Mouse (Mus musculus) thymus, postnatal 4 days (tissue): ENCODE data around the gene Hacl1.

Experiments used
- DNase-seq: peaks from one replicate; pipeline ENCODE4 v3.0.0; 2021

Gene Hacl1

DNA sequence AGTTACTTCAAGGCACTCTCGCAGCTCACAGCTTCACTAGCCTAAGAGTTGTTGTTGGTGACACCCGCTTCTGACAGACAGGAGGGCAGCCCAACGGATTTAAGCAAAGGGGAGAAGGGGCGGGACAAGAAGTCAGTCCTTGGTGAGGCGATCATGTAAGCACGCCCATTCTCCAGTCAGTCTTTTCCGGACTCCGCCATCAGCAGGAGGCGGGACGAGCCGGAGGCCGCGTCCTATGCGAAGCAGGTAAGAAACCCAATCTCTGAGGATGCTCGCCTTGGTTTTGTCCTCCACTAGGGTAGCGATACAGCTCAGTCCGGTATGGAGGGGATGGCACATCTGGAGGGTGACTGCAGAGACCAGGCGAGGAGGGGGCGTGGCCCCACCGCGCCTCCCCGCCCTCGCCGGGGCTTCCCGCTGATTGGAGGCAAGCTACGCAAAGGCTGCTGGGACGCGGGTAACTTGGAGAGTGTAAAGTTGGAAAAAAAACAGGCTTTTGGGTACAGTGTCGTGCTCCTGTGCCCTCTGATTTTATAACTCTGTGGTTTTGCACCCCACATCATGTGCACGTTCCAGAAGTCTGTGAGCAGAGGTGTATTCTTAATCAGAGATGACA is at the start of gene Hacl1, which contains the start of gene Btd:
TSS of gene Hacl1 (minus strand) at position 397 of the 616 bp plus-strand sequence.
TSS of gene Btd (plus strand) at position 139 of the 616 bp plus-strand sequence.
- DNase-seq: peak; percentile 87

- no peak for DNase-seq
Measured at GRCm38 (mm10) chr14:31686231-31686630, 45.1 kb upstream of the Hacl1 start.

DNA sequence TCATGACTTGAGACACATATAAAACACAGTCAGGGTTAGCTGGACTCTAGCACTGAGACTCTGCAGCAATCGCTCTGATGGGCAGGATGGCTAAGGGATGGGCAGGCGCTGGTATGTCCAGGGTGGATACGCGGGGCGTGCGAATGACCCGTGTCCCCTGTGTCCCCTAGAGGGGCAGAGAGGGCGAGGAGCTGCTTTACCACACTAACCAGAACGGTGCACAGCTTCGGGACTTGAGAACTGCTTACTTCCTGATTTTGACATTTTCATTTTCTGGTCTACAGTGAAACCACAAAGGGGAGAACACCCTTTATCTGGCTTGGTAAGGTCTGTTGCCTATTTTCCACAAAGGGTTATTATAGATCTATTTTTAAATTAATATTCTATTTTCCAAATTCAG is 44.6 kb upstream of the Hacl1 start:
- DNase-seq: peak; percentile 52

DNA sequence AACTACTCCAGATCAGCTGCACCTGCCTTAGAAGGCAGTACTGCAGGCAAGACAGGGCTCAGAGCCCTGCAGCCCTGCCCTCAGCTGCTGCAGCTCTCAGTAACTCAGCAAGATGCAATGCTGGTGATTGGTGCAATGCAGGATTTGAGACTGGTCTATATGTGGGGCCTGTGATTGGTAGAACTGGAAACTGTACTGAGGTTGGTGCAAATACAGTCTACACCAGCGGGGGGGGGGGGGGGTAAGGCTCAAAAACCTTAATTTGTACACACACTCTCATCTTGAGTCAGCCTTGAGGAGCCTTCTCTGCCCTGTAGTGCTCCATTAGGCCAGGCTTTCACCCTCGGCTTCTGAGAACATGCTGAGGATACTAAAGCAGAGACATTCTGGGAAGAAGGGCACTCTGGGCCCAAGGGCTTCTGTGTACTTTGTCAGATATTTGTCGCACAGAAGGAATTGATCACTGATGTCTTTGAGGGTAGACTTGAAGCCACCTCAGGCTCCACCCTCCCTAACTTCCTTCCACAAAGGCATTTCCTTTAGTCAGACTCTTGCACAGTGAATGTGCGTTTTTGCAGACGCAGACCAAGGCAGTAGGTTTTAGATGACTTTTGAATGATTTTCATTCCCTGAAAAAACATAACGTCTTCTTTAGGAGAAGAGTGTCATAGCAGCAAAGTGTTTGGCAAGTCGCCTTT is 43.4 kb upstream of the Hacl1 start:
- DNase-seq: peak; percentile 29

- no peak for DNase-seq
Measured at GRCm38 (mm10) chr14:31683610-31684009, 42.5 kb upstream of the Hacl1 start.

DNA sequence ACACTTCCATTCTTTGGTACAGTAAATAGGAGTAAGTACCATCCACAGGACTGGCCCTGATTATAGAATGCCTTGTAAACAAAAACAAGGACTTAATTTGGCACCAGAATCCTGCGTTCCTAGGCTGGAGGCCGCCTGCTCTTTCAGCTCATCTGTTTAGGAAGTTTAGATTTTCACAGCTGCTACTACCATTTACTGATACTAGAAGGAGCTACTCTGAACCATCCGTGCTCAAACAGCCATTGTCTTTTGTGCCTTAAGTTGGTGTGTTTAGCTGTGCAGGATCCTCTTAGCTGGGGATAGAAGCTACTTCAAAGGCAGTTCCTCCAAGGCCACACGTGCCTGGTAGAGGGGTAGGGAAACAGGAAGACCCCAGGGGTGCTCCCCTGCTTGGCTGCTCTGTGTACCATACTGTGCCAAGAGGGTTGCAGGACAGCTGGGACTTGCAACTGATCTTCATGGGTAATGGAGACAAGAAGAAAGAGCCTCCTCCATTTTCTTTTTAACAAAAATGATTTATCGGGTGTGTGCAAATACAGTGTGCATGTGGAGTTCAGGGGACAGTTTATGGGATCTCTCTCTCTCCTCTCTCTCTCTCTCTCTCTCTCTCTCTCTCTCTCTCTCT is 41.0 kb upstream of the Hacl1 start:
- DNase-seq: peak; percentile 30

DNA sequence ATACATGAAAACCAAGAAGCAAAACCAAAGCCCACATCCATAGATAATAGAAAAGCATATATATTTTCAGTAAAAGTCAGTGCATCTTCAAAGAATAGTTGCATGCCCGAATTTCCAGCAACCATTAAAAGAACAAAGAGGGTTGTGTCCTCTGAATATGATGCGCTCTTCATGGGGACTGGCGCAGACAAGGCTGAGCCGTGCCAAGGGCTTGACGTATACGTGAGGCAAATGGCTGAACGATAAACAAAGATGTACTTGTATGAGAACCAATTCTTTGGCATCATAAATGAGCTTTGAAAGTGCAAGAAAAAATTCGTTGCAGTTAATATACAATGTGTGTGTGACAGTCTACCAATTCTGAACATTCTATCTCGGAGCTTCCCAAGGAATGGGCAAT is 40.2 kb upstream of the Hacl1 start:
- no peak for DNase-seq

- no peak for DNase-seq
Measured at GRCm38 (mm10) chr14:31680656-31681055, 39.6 kb upstream of the Hacl1 start.

DNA sequence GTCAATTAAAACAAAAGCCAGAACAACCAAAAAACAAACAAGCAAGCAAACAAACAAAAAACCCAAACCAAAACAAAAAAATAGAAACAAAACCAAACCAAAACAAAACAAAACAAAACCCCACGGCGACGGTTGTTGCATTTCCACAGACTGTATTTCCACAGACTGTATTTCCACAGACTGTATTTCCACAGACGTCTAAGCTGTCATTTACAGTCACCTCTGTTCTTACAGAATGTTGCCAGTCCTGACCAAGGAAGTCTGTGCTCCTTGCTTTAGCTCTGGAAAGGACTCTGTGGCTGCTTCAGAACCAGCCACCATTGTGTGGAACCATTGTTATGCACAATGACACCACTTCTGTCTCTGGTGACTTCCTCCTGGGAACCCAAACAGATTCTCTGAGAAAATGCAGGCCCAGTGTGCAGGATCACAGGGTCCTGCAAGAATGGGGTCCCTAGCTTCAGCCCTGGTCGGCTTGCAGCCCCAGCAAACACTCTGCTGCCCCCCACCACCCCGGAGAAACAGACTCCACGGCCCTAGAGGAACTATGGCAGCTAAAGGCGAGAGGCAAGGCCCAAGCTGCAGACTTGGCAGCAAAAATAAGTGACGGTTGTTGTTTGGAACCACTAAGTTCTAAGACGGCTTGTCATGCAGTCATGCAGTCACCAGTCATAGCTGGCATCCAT is 30.7 kb upstream of the Hacl1 start:
- no peak for DNase-seq

DNA sequence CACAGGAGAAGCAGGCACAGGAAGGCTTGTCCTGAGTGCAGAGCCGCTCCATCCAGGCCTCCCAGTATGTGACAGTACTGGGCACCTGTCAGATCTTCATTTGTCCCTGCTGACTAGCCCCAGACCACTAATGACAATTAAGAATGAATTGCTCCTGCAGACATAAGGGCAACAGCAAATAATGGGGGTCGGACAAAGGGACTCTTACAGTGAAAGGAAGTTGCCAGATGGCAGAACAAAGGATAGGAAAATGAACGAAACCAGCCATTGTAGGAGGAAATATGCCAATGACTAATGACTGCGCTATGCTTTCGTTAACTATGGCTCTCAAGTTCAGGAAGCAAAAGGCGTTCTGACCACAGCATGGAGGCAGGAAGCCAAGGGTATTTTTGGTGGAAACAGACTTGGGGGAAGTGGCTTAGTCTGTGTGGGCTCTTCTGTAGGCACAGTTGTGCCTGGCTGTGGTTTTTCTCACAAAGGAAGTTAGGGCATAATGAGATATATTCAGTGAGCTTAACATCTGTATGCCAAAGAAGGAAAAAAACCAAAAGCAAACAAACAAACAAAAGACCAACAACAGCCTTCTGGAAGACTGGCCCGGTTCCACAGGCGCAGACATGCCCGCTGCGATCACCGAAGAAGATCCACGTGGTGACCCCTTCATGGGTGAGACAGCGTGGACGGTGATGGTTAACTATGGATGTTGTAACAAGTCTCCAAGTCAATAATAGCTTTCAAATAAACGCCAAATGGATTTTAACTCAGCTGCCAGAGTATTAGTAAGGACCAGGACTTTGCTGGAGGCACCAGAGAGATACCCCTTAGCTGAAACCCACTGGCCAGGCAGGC is 28.8 kb upstream of the Hacl1 start:
- peak; percentile 51 for DNase-seq

- peak; percentile 63 for DNase-seq
Measured at GRCm38 (mm10) chr14:31669161-31669611, 28.1 kb upstream of the Hacl1 start.

- DNase-seq: no peak
Measured at GRCm38 (mm10) chr14:31668326-31668725, 27.2 kb upstream of the Hacl1 start.

DNA sequence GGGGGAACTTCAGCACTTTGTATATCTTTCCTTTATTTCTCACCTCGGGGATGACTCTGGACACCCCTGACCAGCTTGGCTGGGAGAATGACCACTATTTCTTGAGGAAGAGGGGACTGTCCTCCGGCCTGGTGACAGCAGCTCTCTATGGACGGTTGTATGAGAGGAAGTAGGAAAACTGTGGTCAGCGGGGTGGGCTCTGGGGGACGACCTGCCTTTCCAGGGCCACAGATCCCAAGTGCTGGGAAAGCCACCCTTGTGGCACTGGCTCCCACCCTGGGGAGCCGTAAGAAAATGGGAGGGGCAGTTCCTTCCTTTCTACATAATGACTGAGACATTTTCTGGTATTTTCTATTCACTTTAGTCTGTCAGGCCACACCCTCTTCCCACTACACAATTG is 26.7 kb upstream of the Hacl1 start:
- no peak for DNase-seq

GRCm38 (mm10) chr14:31666931-31667705 is 26.0 kb upstream of the Hacl1 start:
- no peak for DNase-seq

DNA sequence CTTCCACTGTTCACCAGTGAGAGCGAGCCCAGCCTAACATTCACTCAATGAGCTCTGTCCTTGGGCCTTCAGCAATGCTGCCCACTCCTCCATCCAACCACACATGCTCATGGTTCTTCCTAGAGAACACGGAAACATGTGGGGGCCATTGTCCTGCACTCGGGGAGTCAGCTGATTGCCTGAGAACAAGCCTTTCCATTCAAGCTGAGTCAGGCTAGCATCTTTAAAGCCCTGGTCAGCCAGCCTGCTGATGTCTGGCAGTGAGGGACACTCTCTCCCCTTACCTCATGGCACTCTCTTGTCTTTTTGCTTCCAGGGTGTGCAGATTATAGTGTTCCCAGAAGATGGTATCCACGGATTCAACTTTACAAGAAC is 24.5 kb upstream of the Hacl1 start:
- no peak for DNase-seq

DNA sequence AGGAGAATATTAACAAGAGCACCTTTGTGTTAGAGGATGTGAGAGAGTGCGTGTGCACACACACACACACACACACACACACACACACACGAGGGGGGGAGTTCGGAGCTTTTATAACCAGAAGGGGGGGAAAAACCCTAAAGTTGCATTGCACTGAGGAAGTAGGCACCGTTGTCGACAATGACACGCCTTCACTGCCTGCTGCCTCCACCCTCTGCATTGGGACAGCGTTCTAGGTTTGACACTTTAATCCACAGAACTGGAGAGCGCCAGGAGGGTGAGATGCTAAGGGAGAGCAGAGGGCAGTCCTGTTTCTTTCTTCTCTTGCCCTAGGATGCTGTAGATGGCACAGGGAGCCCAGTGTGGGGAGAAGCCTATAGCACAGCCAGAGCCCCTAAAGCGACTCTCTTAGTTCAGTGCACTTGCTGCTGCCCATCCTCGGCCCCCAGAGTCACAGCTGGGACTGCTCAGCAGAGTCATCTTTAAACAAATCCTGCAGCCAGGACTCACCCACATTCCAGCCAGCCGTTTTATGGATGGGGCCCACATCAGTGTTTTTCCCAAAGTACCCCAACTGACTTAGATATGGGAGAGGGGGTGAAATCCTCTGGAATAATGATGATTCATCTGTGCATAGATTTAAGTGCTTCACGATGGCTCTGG is 23.9 kb upstream of the Hacl1 start:
- peak; percentile 53 for DNase-seq

GRCm38 (mm10) chr14:31664100-31664902 is 23.2 kb upstream of the Hacl1 start:
- no peak for DNase-seq

DNA sequence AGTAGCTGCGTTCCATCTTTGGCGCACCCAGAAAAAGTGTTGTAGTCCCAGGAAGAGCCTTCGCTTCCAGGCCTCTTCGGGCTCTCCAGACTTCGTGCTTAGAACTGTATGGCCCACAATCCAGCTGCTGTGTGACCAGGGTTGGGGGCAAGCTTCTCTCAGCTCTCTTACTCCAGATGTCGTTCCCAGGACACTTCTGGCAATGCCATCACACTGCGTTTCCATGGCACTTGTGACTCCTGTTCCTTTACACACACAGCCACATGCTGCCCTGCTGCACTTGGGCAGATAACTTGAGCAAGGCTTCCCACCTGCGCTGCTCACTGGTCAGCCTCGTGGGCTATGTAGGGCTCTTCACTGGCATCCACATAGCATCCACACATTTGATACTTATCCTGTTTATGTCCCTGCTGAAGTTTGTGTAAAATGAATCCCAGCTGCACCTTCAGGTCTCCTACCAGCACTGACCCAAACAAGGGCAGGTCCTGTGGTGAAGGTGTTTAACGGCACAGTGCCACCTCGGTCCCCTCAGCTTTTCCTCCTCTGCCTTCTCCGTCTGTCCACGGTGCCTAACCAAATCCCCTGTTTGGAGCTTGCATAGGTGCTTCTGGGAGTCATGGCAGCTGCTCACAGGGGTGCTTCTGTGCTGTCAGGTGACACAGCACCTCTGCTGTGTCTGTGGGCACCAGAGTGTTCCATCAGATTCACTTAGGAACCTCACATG is 22.5 kb upstream of the Hacl1 start:
- no peak for DNase-seq

DNA sequence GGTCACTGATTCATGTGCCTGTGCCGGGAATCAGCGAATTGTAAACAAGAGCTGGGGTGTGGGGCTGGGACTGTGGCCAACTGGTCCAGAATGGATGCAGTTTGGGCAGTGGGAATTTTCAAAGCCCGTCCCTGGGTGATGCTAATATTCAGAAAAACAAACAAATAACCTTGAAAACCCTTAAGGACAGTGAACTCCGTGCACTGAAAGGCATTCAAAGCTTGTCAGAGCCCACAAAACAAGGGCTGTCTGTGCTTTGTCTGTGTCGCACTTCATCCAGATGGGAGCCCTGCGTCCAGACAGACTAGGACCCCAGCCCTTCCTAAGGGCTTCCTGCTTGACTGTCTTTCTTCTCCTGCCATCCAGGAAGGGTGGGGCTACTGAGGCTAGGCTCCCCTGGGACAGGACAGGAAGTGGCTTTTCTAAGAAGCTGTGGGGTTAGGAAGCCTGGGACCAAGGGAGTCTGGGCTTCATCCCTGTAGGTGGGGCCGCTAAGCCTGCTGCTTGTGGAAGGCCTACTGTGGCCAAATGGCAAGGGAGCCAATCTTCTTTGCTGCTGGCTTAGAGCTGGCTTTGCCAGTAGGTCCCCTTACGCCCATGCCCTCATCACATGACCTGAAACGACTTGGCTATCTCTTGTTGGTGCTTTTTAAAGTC is 21.6 kb upstream of the Hacl1 start:
- no peak for DNase-seq
